Mouse (Mus musculus) thymus, adult 2 months (tissue): Measurements from ENCODE around the gene Sirt4. TPM values are rescaled to one million over a fixed set of nuclear protein-coding genes. Genes with fewer than 3 reads are reported as not detected.
"Not testable (repeated sequence)": the region's sequence is repeated elsewhere in the genome, so short reads cannot be mapped to it uniquely, and the experiment has no call there.

ENCODE experiments used
- DNase-seq: peaks from one replicate; pipeline ENCODE4 v3.0.0; 2021
- H3K27ac ChIP-seq: fragments of 200-500 bp; 2 replicates; pipeline ENCODE4 v1.5.1; 2012; ENCODE audit warnings: low read length, control low read depth; ENCODE audit not compliant: control insufficient read depth, insufficient read depth
- H3K27me3 ChIP-seq: fragments of 200-500 bp; 2 replicates; pipeline ENCODE4 v1.6.1; 2012; ENCODE audit warnings: mild to moderate bottlenecking, low read length, moderate library complexity, mixed read lengths; ENCODE audit not compliant: control insufficient read depth, insufficient read depth
- H3K36me3 ChIP-seq: fragments of 200-500 bp; 2 replicates; pipeline ENCODE4 v1.6.1; 2012; ENCODE audit warnings: mild to moderate bottlenecking, low read length, moderate library complexity; ENCODE audit not compliant: control insufficient read depth, insufficient read depth
- H3K4me1 ChIP-seq: fragments of 200-500 bp; replicated peaks from 2 replicates; pipeline ENCODE4 v1.6.1; 2012; ENCODE audit warnings: low read length; ENCODE audit not compliant: control insufficient read depth, insufficient read depth
- H3K4me3 ChIP-seq: fragments of 200-500 bp; 2 replicates; pipeline ENCODE4 v1.5.1; 2012; ENCODE audit warnings: mild to moderate bottlenecking, low read length, control low read depth, moderate library complexity; ENCODE audit not compliant: control insufficient read depth, insufficient read depth
- CTCF ChIP-seq: fragments of 200-500 bp; IDR thresholded peaks from 2 replicates; pipeline ENCODE4 v1.5.1; 2012; ENCODE audit warnings: mild to moderate bottlenecking, control low read depth, low read length, moderate library complexity, borderline replicate concordance; ENCODE audit not compliant: control insufficient read depth, poor library complexity, insufficient read depth; ENCODE audit errors: extremely low read depth
- POLR2A ChIP-seq: fragments of 200-500 bp; IDR thresholded peaks from 2 replicates; pipeline ENCODE4 v1.6.1; 2012; ENCODE audit warnings: mild to moderate bottlenecking, low read length, control low read depth, moderate library complexity; ENCODE audit not compliant: control insufficient read depth, poor library complexity, insufficient read depth; ENCODE audit errors: extremely low read depth
- WGBS: fragments of 180-500 bp; shearing (Covaris S2); methylation state at CpG from one replicate; pipeline ENCODE4 v1.1.7; 2018; 5-methylcytosine and 5-hydroxymethylcytosine counted together
- polyA plus RNA-seq: library from polyadenylated mRNA; depleted of rRNA; stranded (reverse); fragments of >200 nt; gene quantifications from 2 replicates; pipeline ENCODE4 v1.2.3, GENCODE M21; 2012

The Sirt4 gene
- polyA plus RNA-seq, 1 experiment = 48.6 TPM

- 82% methylated on average over 12 of the region's 12 CpGs for WGBS
- H3K4me1 ChIP-seq = peaks cover 10% of the 10 kb centered on the region
- TF ChIP-seq POLR2A (no peak), CTCF (no peak)
- H3K4me3 ChIP-seq = no peak overlapping the region
- H3K36me3 ChIP-seq = no peaks in the 10 kb centered on the region
- DNase-seq = no peak
- no peaks in the 10 kb centered on the region for H3K27me3 ChIP-seq
- no peak overlapping the region for H3K27ac ChIP-seq
These were observed 18.5 kb upstream of the Sirt4 start for GRCm38 (mm10) chr5:115503035-115503434.

GRCm38 (mm10) chr5:115500383-115500935, 15.9 kb upstream of the Sirt4 start:
- Histone ChIP-seq H3K27ac (no peak overlapping the region), H3K27me3 (no peaks in the 10 kb centered on the region), H3K4me1 (no peaks in the 10 kb centered on the region), H3K4me3 (no peak overlapping the region), H3K36me3 (no peaks in the 10 kb centered on the region)
- no peak for TF ChIP-seq POLR2A
- TF ChIP-seq CTCF = no peak
- no peak for DNase-seq
- 83% methylated on average over 12 of the region's 12 CpGs for WGBS

- no peaks in the 10 kb centered on the region for H3K4me1 ChIP-seq
- no peak for TF ChIP-seq POLR2A
- no peak for TF ChIP-seq CTCF
- 78% methylated on average over 9 of the region's 9 CpGs for WGBS
- DNase-seq = no peak
- H3K27me3 ChIP-seq = no peaks in the 10 kb centered on the region
- H3K27ac ChIP-seq = no peak overlapping the region
- no peaks in the 10 kb centered on the region for H3K36me3 ChIP-seq
- H3K4me3 ChIP-seq = no peak overlapping the region
These were observed 14.0 kb upstream of the Sirt4 start for GRCm38 (mm10) chr5:115498307-115499240.

DNA sequence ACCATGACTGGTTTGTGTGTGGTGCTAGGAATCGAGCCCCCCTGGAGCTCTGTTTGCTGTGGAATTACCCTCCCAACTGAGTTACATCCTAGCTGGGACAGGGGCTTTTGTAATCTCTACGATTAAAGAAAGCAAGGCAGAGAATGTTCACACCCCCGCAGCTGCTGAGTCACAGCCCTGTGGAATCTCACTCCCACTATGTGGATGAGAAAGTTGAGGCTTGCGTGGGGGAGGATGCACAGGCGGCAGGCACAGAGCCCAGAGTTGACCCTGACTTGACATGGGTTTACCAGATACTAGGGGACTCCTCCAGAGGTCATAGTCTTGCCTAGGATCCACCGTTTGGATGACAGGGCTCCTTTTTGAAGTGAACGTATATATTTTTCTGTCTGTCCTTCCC, 12.5 kb upstream of the Sirt4 start:
- 92% methylated on average over 7 of the region's 7 CpGs for WGBS
- no peak overlapping the region for H3K27ac ChIP-seq

GRCm38 (mm10) chr5:115495618-115496017, 11.1 kb upstream of the Sirt4 start:
- not testable (repeated sequence) for H3K27ac ChIP-seq, H3K4me3 ChIP-seq, H3K36me3 ChIP-seq, DNase-seq, H3K27me3 ChIP-seq, H3K4me1 ChIP-seq
- WGBS = 95% methylated on average over 3 of the region's 3 CpGs

More for the DNA sequence above, 12.5 kb upstream of the Sirt4 start:
- H3K27me3 ChIP-seq = no peaks in the 10 kb centered on the region
- no peaks in the 10 kb centered on the region for H3K36me3 ChIP-seq
- TF ChIP-seq CTCF (no peak), POLR2A (no peak)
- DNase-seq = no peak
- peaks cover 3% of the 10 kb centered on the region for H3K4me1 ChIP-seq
- H3K4me3 ChIP-seq = no peak overlapping the region

- TF ChIP-seq CTCF (no peak), POLR2A (no peak)
- DNase-seq = no peak
- WGBS = 89% methylated on average over 5 of the region's 5 CpGs
- H3K27ac ChIP-seq = no peak overlapping the region
- H3K36me3 ChIP-seq = no peaks in the 10 kb centered on the region
- peaks cover 14% of the 10 kb centered on the region for H3K4me1 ChIP-seq
- no peak overlapping the region for H3K4me3 ChIP-seq
- H3K27me3 ChIP-seq = no peaks in the 10 kb centered on the region
These were observed 8.9 kb upstream of the Sirt4 start for GRCm38 (mm10) chr5:115493441-115493840.

- Histone ChIP-seq H3K27ac (no peak overlapping the region), H3K36me3 (no peaks in the 10 kb centered on the region), H3K4me3 (no peak overlapping the region), H3K4me1 (peaks cover 15% of the 10 kb centered on the region), H3K27me3 (no peaks in the 10 kb centered on the region)
- no peak for DNase-seq
- TF ChIP-seq CTCF = no peak
- TF ChIP-seq POLR2A = no peak
- WGBS = 82% methylated on average over 6 of the region's 6 CpGs
These were observed 8.3 kb upstream of the Sirt4 start for GRCm38 (mm10) chr5:115492711-115493335.
